Mouse (Mus musculus) neutrophil, adult 5-6 weeks (primary cell): ENCODE results near the gene Acp2. TPM values are rescaled to one million over a fixed set of nuclear protein-coding genes. Genes with fewer than 3 reads are reported as not detected.
"Not testable (repeated sequence)": the region's sequence is repeated elsewhere in the genome, so short reads cannot be mapped to it uniquely, and the experiment has no call there.

ENCODE experiments used
- ATAC-seq: fragments of 151-379, 151-347 bp; 2 replicates; pipeline ENCODE4 v1.8.0; 2017; ENCODE audit warnings: mild to moderate bottlenecking, moderate TSS enrichment; ENCODE audit not compliant: insufficient number of reproducible peaks, poor library complexity, low FRiP score, severe bottlenecking; ENCODE audit errors: extremely low read depth
- total RNA-seq: library from RNA; stranded (forward); fragments of 200-1000 nt; gene quantifications from 2 replicates; pipeline ENCODE4 v1.2.3, GENCODE M21; 2017

The Acp2 gene
- total RNA-seq, 1 experiment from 2014 or later: 8.1 TPM

DNA sequence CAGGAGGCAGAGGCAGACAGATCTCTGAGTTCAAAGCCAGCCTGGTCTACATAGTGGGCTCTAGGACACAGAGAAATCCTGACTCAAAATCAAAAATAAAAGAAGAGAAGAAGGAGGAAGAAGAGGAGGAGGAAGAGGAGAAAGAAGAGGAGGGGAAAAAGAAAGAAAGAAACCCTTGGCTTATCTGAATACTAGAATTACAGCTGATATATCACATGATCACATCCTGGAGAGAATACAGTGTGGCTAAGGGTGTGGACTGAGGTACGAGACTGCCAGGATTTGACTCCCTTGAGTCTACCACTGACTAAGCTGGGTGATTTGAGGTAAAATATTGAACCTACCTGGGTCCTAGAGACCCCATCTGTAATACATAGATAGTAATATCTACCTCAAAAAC lies 16.5 kb upstream of the Acp2 start:
- no peak for ATAC-seq

DNA sequence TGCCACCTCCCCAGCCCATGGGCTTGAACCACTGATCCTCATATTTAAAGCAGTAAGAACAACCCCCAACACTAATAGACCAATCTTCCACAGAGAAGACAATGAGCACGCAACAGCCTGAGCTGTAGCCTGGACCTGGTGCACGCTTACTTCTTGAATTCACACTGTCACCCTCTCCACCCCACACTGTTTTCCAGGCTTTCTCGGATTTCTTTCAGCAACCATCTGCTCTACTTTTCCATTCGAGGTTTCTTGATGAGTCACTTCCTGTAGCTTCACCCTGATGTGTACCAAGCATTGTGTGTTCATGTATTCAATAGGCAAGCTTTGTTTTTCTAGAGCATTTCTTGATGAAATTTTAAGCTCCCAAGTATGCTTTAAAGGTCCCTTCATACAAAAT lies 15.3 kb upstream of the Acp2 start:
- ATAC-seq: no peak

DNA sequence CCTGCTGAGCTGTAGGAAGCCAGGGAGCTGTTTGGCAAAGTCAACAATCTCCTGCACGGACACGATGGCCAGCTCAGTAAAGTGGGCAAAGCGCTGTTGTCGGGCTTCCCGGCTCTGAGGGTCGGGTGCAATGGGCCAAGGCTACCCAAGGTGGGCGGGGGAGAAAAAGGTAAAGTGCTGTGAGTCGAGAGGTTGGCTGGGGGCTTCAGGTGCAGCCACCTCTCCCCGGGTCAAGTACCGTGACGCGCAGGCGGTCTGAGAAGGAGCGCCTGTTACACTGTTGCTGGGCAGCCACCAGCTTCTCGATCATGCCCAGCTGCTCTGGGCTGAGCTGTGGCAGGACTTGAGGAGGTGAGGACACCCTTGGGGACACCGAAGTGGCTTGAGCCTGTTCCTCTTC lies 12.2 kb upstream of the Acp2 start:
- no peak for ATAC-seq

DNA sequence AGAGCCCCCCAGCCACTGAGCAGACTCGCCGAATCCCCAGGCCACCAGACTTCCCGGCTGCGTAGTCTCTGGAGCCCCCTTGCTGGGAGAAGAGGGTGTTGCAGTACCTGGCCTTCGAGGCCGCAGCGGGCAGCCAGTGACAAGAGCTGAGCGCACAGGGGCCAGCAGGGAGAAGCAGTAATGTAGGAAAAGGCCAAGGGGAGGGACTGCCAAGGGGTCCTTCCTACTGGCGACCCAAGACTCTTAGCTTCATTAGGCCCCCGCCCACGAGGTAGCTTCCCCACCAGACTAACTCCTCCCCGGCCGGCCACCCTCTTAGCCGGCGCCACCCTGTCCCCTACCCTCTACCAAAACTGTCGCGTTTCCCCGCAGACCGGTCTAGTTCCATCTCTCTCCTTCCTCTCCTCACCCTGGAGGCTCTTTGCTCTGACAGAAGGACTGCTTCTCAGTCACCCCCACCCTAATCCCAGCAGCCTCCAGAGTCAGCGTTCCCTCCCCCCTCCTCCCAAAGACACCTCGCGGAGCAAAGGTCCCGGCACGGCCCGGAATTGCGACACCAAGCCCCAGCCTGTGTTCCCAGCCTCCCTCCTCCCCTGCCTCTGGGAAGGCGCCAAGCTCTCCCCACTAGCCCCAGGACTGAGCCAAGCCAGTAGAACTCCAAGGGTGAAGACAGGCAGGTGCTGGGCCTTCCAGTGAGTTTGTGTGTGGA lies 7.9 kb upstream of the Acp2 start:
- ATAC-seq: peak; percentile 83

DNA sequence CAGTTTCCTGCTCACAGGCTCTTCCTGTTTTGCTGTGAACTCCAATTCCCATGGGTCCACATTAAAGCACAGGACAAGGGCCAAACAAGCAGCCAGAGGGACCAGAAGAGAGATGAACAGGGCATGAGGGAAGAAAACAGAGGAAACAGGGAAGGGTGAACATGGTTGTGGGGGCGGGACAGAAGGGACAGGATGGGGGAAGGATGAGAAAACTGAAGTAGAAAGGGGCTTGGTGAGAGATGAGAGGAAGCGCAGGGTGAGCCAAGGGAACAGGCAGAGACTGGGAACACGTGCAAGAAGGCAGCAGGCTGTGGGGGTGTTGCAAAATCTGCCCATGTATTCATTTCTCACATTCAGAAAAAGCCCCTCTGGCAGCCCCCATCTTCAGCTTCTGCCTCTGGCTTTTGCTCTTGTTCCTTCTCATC lies 6.1 kb upstream of the Acp2 start:
- ATAC-seq: no peak

DNA sequence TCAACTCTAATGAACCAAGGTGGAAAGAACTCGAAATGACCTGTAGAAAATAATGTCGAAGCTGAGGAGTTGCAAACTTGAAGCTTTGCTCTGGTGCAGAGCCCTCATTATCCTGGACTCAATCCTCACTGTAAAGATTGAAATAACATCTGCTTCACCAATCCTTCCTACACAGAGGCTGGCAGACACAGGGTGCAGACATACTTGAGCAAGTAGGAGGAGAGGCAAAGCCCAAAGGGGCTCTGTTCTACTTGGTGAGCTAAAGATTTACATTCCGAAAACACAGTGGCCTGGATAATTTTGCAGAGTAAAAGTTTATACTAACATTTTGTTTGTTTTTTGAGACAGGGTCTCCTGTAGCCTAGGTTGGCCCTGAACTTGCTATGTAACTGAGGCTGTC lies 3.8 kb upstream of the Acp2 start:
- no peak for ATAC-seq

DNA sequence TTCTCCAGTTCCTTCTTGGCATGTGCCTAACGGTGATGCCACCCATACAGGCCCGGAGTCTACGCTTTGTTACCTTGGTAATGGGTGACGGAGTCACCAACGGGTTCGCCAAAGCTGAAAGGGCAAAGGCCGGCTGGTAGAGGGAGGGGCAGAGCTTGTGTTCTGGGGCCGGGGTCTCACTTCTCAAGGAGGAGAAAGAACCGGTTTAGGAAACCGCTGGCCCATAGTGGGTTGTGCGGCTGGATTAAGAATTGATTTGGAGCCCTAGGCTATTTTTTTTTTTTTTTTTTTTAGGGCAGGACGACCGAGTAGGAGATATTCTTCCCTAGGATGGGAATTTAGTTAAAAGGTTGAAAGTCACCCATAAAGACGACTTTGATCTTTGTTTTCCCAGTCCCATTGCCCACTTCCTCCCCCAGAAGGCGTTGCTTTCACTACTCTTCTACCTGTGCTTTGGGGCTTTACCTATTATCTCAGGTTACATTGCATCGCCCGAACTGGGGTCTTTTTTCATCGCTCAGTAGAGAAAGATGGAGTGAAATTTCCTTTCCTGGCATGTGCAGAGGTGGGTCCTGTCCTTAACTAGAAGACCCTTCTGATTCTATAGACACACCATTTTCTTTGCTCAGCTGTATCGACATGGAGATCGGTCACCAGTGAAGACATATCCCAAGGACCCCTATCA lies 429 bp downstream of the Acp2 start:
- no peak for ATAC-seq

DNA sequence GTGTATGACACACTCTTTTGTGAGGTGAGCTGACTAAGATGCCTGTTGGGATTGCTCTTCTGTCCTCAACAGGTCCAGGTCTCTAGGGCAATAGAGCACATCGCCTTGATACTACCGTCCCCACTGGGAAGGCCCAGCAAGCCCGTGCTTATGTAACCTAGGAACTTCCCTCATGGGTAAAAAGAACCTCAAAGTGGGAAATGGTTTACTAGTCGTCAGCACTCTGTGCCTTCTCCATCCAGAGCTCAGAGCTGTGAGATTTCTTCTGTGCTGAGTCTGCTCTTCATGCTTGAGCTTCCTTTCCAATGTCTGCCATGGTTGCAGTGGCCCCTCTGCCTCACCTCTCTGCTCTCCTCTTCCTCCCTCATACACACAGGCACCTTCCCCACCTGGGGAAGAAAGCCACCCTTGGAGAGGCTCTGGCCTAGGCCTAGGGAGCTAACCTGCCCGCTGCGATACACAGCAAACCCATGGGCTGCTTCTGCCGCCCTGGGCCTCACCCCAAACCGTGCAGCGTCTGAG lies 3.6 kb downstream of the Acp2 start:
- ATAC-seq: no peak

DNA sequence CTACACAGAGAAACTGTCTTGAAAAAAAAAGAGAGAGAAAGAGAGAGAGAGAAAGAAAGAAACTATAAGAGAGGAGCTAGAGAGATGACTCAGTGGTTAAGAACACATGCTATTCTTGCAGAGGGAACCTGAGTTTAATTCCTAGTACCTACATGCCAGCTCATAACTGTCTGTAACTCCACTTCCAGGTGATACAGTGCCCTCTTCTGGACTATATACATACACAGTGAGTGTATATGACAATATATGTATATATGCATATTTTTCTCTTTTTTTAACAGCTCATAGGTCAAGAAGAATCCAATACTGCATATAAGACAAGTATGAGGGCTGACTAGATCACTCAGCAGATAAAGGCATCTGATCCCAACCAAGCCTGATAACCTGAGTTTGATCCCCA lies 10.6 kb downstream of the Acp2 start:
- ATAC-seq: no peak

DNA sequence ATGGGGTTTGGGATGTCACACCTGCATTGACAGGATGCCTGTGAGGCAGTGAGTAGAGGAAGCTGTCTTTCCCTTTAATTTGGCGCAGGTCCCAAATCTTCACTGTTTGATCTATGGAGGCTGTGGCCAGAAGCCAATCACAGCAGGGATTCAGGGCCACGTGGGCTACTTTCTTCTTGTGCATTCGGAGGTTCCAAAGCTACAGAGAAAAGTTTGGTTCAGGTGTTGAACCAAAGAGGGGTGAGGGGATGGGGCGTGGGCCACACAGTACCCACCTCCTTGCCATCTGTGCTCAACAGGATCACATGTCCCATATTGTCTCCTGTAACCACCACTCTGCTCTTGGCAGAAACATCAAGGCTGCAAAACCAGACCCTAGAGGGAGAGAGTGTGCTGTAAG lies 14.3 kb downstream of the Acp2 start:
- ATAC-seq: no peak

DNA sequence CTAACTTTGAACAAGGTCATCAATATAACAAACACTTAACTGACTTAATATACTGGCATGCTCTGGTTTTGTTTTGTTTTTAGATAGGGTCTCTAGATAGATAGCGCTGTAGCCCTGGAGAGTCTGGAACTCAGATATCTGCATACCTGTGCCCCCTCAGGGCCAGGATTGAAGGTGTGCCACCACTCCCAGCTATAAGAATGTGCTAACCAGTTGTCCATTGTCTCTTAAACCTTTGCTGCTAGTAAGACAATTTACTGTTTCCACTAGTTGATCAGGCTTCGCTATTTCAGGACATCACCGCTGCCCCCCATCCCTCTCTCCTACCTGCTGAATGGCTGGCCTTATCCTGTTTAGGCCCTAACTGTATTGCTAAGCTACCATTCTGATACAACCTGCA lies 17.8 kb downstream of the Acp2 start:
- no peak for ATAC-seq

DNA sequence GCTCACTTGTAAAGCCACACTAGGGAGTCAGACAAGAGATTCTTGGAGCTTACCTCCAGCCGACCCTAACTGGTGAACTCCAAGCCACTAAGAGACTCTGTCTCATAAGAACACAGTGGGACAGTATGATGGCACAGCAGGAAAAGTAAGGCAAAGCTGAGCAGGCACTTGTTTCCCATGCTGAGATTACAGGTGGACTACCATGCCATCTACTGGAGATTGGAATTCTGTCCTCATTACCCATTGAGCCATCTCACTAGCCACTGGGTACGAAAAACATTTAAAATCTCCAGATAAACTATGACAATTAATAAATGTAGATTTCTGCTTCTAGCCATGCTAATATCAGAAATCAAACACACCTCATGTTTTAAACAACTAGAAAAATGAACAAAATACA lies 20.9 kb downstream of the Acp2 start:
- no peak for ATAC-seq

DNA sequence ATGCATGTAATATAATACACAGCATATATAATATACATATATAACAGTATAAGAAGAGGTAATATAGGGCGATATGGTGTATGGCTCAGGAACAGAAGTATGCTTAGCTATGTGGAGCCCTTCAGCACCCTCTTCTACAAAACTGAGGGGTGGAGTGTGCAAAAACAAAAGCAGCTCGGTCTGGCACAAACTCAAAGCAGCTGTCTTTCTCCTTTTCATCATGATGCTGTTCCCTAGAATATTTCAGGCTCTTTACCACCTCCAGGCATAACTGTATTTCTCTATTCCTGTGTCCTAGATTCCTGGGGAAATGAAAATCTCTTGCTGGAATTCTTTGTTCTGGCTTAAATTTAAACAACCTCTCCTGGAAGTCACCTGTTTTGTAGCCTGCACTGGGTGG lies 27.1 kb downstream of the Acp2 start:
- ATAC-seq: no peak

DNA sequence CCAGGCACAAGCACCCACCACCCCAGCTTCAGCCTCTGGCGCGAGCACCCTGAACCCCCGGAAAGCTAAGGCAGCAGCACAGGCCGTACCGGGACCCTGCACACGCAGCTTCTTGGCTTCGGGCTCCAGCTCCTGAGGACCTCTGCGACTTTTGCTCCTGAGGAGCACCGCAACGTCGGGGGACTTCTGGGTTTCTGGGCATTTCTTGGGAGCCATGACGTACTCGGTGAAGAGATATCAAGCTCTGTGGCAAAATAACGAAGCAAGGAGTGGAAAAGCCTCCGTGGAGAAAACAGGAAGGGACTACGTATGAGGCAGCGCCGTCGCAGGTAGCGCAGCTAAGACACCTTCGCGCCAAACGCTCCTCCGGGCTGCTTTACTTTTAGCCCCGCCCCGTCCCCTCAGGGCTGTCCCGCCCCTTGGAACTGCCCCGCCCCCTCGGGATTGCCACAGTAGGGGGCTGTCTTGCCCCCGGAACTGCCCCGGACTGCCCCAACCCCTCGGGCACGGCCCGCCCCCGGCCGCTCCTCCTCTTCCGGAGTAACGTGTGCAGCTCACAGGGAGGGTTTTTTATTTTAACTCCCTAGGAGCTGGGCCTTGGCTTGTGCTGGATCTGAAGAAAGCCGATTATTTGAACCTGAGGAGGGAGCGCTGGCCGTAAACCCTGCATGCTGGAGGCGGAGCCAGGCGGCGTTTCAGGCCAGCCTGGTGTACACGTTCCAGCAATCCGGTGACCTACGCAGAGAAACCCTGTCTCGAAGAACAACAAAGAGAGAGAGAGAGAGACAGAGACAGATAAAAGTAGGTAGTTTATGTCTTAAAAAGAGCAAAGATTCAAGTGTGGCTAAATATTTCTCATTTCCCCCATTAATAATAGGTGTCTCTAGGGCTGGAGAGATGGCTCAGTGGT lies 34.2 kb downstream of the Acp2 start, which contains the start of gene Ddb2:
TSS of gene Ddb2 (minus strand) at position 382 of the 910 bp plus-strand sequence.
- ATAC-seq: peak; percentile 95

DNA sequence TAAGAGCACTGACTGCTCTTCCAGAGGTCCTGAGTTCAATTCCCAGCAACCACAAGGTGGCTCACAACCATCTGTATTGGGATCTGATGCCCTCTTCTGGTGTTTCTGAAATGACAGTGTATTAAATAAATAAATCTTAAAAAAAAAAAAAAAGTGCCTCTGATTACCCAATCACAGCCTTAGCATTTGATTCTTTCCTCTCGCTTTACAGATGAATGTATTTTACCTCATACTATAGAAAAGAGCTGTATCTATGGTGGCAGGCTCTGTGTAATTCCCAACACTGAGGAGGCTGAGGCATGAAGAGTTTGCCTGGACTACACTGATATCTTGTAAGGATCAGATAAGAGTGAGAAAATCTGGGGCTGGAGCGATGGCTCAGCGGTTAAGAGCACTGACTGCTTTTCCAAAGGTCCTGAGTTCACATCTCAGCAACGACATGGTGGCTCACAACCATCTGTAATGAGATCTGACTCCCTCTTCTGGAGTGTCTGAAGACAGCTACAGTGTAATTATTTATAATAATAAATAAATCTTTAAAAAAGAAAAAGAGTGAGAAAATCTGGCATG lies 34.9 kb downstream of the Acp2 start:
- ATAC-seq: not testable (repeated sequence)

DNA sequence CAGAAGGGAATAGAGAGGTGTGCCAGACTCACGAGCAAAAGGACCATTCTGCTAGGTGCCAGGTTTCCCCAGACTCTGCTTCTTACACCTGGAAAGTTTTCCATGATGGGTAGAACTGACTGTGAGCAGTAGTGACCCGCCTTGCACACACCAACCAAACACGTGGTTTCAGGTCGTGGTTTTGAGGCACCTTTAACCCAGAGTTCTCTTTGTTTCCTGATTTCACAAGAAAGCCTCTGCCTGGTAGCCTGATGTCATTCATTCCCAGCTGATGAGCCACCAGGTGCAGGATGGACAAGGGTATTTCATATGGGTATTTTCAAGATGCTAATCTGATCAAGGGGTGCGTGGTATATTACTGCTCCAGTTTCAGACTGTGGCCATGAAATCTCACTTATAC lies 39.9 kb downstream of the Acp2 start:
- ATAC-seq: no peak

DNA sequence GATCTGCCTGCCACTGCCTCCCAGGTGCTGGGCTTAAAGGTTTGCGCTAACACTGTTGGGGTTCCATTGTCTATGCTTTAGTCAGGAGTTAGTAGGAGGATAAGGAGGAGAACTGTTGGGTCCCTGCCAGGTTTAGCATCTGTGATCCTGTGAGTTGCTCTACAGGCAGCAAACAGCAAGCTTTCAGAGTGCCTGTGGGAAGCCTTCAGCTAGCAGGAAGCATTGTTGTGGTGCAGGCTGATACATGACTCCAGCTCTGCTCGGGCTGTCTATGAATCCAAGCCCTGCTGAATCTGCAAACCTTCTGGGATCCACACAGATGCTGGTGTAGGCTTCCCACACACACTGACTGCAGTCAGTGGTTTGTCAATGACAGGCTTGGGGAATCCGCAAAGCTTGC lies 40.7 kb downstream of the Acp2 start:
- no peak for ATAC-seq

DNA sequence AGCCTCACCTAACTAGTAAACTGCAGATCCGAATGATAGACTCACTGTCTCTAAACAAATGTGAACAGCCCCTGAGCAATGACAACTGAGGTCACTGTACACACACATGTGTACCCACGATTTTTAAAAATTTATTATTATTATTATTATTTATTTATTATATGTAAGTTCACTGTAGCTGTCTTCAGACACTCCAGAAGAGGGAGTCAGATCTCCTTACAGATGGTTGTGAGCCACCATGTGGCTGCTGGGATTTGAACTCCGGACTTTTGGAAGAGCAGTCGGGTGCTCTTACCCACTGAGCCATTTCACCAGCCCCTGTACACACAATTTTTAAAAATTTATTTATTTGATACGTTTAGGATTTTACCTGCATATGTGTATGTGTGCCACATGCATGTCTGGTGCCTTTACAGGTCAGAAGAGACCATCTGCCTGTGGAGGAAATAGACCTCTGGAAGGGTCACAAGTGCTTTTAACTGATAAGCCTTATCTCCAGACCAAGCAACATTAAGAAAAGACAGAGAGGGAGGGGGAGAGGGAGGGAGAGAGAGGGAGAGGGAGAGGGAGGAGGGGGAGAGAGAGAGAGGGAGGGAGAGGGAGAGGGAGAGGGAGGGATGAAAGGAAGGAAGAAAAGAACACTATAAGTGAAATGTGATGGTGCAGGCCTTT lies 42.0 kb downstream of the Acp2 start:
- no peak for ATAC-seq

DNA sequence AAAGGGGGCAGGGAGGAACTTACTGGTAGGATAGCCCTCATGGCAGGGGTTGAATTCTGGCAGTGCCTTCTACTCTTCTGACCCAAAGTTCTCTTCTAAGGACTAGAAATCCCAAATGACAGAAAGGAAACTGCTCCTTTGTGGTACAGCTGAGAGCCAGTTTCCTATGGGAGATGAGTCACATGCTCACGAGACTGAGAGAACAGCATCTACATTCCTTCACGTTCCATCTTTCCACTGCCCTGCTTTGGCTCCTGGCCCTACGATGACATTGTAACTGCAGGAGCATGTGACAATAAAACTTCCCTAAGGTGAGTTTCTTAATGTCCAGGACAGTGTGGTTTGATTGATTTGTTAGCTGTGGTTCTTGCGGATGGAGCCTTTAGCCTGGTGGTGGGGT lies 45.7 kb downstream of the Acp2 start:
- no peak for ATAC-seq
